Mouse (Mus musculus) 416B (cell line): ENCODE measurements at regions not wholly inside any gene's neighbourhood (a gene's known extent, or its start where the extent isn't known, plus 50 kb on each side); places are given as distances from the start of the nearest gene placed in this dataset.

Source experiments
- DNase-seq: peaks from one replicate; pipeline ENCODE4 v3.0.0; 2011; ENCODE audit warnings: low read depth

GRCm38 (mm10) chr5:41206462-41206861, 501.5 kb downstream of the Rab28 start:
- no peak for DNase-seq

- no peak for DNase-seq
Measured at GRCm38 (mm10) chr5:41204417-41204816, 503.5 kb downstream of the Rab28 start.

DNA sequence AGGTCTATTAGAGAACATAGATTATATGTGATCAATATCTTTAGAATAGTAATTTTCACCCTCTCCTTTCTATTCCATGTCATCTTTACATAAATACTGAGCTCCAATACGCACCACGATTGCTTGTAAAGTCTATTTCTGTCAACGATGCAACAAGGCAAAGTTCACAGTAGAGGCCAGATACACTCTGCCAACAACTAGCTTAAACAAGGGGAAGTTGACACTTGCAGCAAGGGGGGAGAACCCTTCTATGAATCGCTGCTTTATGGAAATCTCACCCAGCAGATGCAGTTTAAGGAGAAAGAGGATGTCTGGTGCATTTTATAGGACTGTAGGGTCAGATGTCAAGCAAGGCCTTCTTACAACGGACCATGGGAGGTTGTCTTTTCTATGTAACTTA, 520.8 kb downstream of the Rab28 start:
- no peak for DNase-seq

DNA sequence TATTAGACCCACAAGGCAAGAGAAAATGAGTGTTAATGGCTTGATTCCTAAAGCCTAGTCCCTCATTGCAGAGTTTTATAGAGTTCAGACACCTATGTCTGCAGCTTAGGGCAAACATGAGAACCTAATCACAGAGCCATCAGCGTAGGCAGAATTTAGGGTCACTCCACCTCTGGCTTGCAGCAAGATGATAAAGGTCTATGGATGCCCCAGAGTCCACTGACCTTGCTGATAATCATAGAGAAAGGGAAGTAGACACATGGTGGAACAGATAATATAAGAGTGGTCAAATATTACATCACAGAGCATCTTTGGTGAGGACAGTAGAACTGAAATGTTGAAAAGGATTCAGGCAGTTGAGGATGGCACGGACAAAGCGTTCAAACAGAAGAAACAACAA, 530.7 kb downstream of the Rab28 start:
- no peak for DNase-seq

GRCm38 (mm10) chr5:41165870-41166626, 541.9 kb downstream of the Rab28 start:
- no peak for DNase-seq

- peak; percentile 64 for DNase-seq
Measured at GRCm38 (mm10) chr5:41125050-41125449, 582.9 kb downstream of the Rab28 start.

DNA sequence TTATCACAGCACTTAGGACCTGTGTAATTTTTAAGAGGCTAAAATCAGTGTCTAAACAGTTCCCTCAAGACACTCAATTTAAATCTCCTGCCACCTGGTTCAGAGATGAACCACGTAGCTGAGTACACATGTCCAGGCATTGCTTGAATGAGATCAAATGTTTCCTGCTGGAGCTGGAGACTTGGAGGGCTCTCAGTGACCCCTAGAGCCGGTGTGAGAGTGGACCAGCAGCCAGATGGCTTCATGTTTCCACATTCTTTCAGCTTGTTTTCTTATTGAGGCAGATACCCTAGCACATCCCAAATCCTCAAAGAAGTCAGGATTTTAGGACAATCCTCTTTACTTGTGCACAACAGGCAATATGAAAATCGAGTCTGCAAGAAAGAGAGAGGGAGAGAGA, 590.3 kb downstream of the Rab28 start:
- no peak for DNase-seq

GRCm38 (mm10) chr5:41087773-41088172, 620.2 kb downstream of the Rab28 start:
- DNase-seq, result no peak

GRCm38 (mm10) chr5:41076412-41076811, 631.5 kb downstream of the Rab28 start:
- no peak for DNase-seq

- DNase-seq, result no peak
Measured at GRCm38 (mm10) chr5:41061646-41062045, 646.3 kb downstream of the Rab28 start.

- no peak for DNase-seq
Measured at GRCm38 (mm10) chr5:41061222-41061621, 646.7 kb downstream of the Rab28 start.

DNA sequence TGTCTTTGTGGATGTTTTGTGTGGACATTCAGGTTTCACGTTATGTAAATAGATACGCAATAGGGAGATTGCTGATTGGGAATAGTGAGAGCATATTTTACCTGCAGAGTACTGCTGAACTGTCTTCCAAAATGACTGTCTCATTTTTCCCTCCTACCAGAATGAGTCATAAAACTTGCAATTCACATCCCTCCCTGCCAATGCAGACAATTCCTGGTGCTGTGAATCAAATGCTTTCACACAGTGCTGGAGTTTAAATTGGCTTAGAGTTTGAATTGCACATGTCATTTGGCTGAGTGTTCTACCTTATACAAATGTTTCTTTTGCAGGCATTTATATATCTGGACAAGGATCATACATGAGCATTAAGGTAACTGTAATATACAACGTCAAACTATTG, 649.9 kb downstream of the Rab28 start:
- no peak for DNase-seq

DNA sequence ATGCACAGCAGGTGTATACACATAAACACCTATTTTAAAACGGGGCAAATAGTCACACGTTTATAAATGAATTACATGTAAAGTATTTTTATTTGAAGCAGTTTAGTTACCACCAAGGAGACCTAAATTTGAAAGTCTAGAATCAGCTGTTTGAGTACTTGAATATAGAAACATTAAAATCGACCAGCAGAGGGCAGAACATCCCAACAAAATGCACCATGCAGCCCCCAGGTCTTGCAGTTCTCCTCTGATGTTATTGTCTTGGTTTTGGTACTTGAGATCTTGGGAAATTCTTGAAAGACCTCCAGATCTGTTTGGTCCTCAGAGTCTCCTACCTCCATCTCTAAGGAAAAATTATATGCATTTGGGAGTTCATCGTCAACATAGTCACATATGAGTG, 656.0 kb downstream of the Rab28 start:
- DNase-seq, result peak; percentile 50

DNA sequence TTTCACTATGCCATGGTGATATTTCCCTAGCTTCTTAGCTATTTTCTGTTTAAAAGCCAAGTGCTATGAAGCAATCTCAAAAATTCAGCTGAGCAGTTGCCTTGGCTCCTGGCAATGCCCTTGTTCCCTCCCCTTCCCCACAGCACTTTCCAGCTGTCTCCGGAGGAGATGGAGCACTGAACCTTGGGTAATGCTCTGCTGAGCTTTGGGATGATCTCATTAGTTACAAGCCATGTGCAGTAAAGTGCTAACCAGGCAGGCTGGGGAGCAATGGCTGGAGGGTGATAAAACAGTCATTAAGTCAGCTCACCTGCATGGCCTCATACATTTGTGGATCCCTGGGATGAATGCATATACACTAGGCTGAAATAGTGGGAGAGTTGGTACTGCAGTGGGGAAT, 659.4 kb downstream of the Rab28 start:
- DNase-seq, result no peak

DNA sequence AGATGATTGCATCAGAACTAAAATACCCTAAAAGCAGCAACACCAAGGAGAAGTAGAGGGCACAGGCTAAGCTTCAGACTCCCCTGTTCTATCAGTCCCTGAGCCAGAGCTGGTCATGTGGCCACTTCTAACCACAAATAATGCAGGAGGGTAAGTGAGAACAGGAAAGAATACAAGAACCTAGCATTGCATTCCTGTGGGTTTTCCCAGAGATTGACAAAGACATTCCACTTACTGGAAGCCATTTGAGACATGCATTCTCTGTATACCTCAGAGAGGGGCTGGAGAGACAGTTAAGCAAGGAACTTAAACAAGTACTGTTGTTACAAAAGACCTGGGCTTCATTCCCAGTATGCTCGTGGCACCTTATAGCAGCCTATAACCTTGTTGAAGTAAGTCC, 662.7 kb downstream of the Rab28 start:
- DNase-seq, result no peak

GRCm38 (mm10) chr5:41044465-41044864, 663.5 kb downstream of the Rab28 start:
- peak; percentile 66 for DNase-seq

GRCm38 (mm10) chr5:41038790-41039189, 669.2 kb downstream of the Rab28 start:
- DNase-seq, result no peak

- DNase-seq, result peak; percentile 55
Measured at GRCm38 (mm10) chr5:41006692-41007091, 701.3 kb downstream of the Rab28 start.

- DNase-seq, result no peak
Measured at GRCm38 (mm10) chr5:40986562-40986961, 721.4 kb downstream of the Rab28 start.

GRCm38 (mm10) chr5:40974892-40975291, 733.1 kb downstream of the Rab28 start:
- DNase-seq, result no peak

- peak; percentile 83 for DNase-seq
Measured at GRCm38 (mm10) chr5:40952901-40953595, 754.9 kb downstream of the Rab28 start.

DNA sequence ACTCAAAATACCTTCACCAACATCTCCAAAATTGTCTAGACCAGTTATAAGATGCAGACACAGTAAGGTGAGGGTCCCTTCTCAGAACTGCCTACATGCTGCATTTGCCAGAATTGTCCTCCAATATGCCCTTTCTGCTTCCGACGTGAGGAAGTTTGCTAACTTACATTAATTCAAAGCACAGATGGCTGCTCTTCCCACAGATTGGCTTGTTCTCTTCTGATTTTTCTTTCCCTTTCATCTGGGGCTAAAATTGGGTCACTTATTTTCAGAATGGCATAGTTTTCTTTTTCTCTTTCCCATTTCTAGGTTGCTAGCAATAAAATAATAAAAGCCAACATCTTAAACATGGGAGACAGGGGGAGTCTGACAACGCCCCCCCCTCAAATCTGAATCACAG, 778.8 kb downstream of the Rab28 start:
- DNase-seq, result no peak

- DNase-seq, result peak; percentile 34
Measured at GRCm38 (mm10) chr5:40920920-40921319, 787.0 kb downstream of the Rab28 start.

GRCm38 (mm10) chr5:40908803-40909202, 799.2 kb downstream of the Rab28 start:
- no peak for DNase-seq
